Mouse (Mus musculus): ENCODE data around the gene Fkbpl. TPM values are rescaled to one million over a fixed set of nuclear protein-coding genes. Genes with fewer than 3 reads are reported as not detected.

Gene Fkbpl
- total RNA-seq, 2 experiments from 2014 or later, result 11.4 to 14.3 TPM

GRCm38 (mm10) chr17:34626062-34626772 is 18.3 kb upstream of the Fkbpl start:
- no peak for DNase-seq (ENCODE audit: low spot score in 2 of 2)

GRCm38 (mm10) chr17:34626773-34627092 is 17.8 kb upstream of the Fkbpl start:
- no peak for DNase-seq (ENCODE audit: low spot score in 2 of 2)

GRCm38 (mm10) chr17:34627093-34627942 is 17.2 kb upstream of the Fkbpl start:
- DNase-seq (ENCODE audit: low spot score in 2 of 2), result peak; percentile 83 to 86

GRCm38 (mm10) chr17:34627943-34628643 is 16.5 kb upstream of the Fkbpl start, which contains the start of gene Ppt2:
Ppt2 (minus strand) TSS chr17:34628510.
- DNase-seq (ENCODE audit: low spot score in 2 of 2), result peak in 1 of 2 experiments; percentile 25

GRCm38 (mm10) chr17:34628644-34628967 is 16.0 kb upstream of the Fkbpl start:
- DNase-seq (ENCODE audit: low spot score in 2 of 2), result no peak

GRCm38 (mm10) chr17:34629221-34629751 is 15.3 kb upstream of the Fkbpl start, which contains the start of gene Prrt1:
Prrt1 (plus strand) TSS chr17:34629533.
- peak; percentile 62 to 69 for DNase-seq (ENCODE audit: low spot score in 2 of 2)

- no peak for DNase-seq (ENCODE audit: low spot score in 2 of 2)
These were observed 14.6 kb upstream of the Fkbpl start for GRCm38 (mm10) chr17:34629796-34630603.

- no peak for DNase-seq (ENCODE audit: low spot score in 2 of 2)
These were observed 13.7 kb upstream of the Fkbpl start for GRCm38 (mm10) chr17:34630761-34631301.

- DNase-seq (ENCODE audit: low spot score in 2 of 2), result no peak
These were observed 12.9 kb upstream of the Fkbpl start for GRCm38 (mm10) chr17:34631647-34632046.

- peak; percentile 87 to 92 for DNase-seq (ENCODE audit: low spot score in 2 of 2)
These were observed 12.3 kb upstream of the Fkbpl start for GRCm38 (mm10) chr17:34632261-34632691.

GRCm38 (mm10) chr17:34635671-34636070 is 8.9 kb upstream of the Fkbpl start:
- DNase-seq (ENCODE audit: low spot score in 2 of 2), result no peak

- no peak for DNase-seq (ENCODE audit: low spot score in 2 of 2)
These were observed 7.1 kb upstream of the Fkbpl start for GRCm38 (mm10) chr17:34637459-34637858.

- DNase-seq (ENCODE audit: low spot score in 2 of 2), result no peak
These were observed 4.9 kb upstream of the Fkbpl start for GRCm38 (mm10) chr17:34639461-34640255.

- peak; percentile 53 to 62 for DNase-seq (ENCODE audit: low spot score in 2 of 2)
These were observed 3.6 kb upstream of the Fkbpl start for GRCm38 (mm10) chr17:34640778-34641601.

GRCm38 (mm10) chr17:34641945-34642344 is 2.6 kb upstream of the Fkbpl start:
- no peak for DNase-seq (ENCODE audit: low spot score in 2 of 2)

GRCm38 (mm10) chr17:34643379-34643778 is 1.2 kb upstream of the Fkbpl start:
- no peak for DNase-seq (ENCODE audit: low spot score in 2 of 2)

GRCm38 (mm10) chr17:34643944-34644343 is 620 bp upstream of the Fkbpl start:
- no peak for DNase-seq (ENCODE audit: low spot score in 2 of 2)

GRCm38 (mm10) chr17:34645256-34645829 is 779 bp downstream of the Fkbpl start:
- no peak for DNase-seq (ENCODE audit: low spot score in 2 of 2)

All from left cerebral cortex, adult 18-20 months (tissue).